Mouse (Mus musculus) v-Abl transformed pro-B cells (cell line): ENCODE data around the gene Kcnh6.
"Not testable (repeated sequence)": the region's sequence is repeated elsewhere in the genome, so short reads cannot be mapped to it uniquely, and the experiment has no call there.

Experiments
- in situ Hi-C, 2 experiments: fragments of 400-800 bp; cut with MboI; formaldehyde crosslinking; loops; one replicate each; pipeline ENCODE4 v1.15.1; 2025; ENCODE audit not compliant: unreplicated experiment in 2 of 2

Gene Kcnh6

GRCm38 (mm10) chr11:106012711-106013110 lies 4.8 kb downstream of the Kcnh6 start:
- in situ Hi-C loops: loop anchor here in 1 of 2 experiments (10.0 kb wide), 1 partner anchor 68 kb away; no protein-coding TSS in a partner anchor

GRCm38 (mm10) chr11:106013556-106014225 lies 5.8 kb downstream of the Kcnh6 start:
- in situ Hi-C loops: loop anchor here in 1 of 2 experiments (10.0 kb wide), 1 partner anchor 69 kb away; no protein-coding TSS in a partner anchor

DNA sequence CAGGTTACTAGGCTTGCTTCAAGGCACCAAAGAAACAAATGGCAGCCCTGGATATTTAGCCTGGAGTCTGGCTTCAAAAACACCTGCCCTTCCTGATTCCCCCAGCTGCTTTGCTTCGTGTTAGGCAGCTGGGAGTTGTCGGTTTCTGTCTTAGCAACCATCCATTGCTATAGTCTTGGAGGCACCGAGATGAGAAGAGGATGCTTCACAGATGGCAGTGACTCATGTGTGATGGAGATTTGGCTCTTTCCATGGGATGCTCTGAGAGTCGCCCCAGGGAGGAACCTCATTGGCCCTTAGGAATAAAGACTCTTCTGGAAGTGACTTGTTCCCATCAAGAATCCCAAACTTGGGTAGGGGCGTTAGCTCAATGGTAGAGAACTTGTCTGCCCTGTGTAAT lies 8.5 kb downstream of the Kcnh6 start:
- in situ Hi-C loops: loop anchor here in 1 of 2 experiments (10.0 kb wide), 1 partner anchor 72 kb away; no protein-coding TSS in a partner anchor

GRCm38 (mm10) chr11:106020051-106020763 lies 12.3 kb downstream of the Kcnh6 start:
- in situ Hi-C loops: no loop called here

GRCm38 (mm10) chr11:106025774-106026173 lies 17.9 kb downstream of the Kcnh6 start:
- in situ Hi-C loops: no loop called here

- in situ Hi-C loops: no loop called here
Observed at GRCm38 (mm10) chr11:106026465-106027151, 18.7 kb downstream of the Kcnh6 start.

- in situ Hi-C loops: no loop called here
Observed at GRCm38 (mm10) chr11:106027607-106028006, 19.7 kb downstream of the Kcnh6 start.

GRCm38 (mm10) chr11:106032074-106032473 lies 24.1 kb downstream of the Kcnh6 start:
- in situ Hi-C loops: not testable (repeated sequence)

DNA sequence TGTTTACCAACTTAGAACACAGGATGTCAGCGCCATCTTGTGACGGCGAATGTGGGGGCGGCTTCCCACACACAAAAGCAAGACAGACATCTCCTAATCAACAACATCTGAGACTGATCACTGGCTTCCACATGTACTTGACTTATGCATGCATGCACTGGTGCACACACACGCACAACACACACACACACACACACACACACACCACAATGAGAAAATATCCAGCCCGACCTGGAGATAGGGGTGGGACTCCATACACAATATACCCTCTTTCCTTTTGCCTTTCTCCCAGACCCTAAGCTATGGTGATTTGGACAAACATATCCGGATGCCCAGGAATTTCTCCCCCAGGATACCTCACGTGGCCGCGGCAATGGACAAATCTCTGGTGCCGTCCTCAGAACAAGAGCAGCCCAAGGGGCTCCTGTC lies 25.6 kb downstream of the Kcnh6 start:
- in situ Hi-C loops: no loop called here

GRCm38 (mm10) chr11:106034986-106035385 lies 27.1 kb downstream of the Kcnh6 start:
- in situ Hi-C loops: no loop called here

DNA sequence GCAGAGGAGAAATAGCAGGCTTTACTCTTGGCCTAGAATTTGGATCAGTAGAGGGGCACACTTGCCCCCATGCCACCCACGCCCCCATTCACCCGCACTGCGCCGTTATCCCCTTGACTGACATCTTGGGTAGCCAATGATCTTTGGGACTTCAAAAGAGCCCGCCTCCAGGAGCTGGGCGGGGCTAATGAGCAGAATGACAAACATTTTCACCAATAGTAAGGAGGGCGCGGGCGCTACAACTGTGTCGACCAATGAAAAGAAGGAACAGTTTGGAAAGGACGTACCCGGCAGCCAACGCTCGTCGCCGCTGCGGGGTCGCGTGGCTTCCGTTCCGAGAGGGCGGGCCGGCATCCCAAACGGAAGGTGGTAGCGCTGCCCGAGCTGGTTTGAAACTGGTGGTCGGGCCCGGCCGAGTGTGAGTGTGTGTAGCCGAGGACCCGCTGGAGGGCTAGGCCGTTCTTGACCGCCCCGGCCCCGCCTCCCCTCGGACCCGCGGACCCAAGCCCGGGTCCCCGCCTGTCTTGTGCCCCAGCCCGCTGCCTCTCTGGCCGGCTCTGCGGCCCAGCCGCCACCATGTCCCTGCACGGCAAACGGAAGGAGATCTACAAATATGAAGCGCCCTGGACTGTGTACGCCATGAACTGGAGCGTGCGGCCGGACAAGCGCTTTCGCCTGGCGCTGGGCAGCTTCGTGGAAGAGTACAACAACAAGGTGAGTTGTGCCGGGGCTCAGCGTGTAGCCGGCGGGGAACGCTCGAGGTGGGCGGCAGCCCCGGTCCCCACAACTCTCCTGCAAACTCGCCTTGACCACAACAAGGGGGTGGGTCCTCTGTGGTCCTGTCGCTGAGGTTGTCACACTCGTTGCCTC lies 28.9 kb downstream of the Kcnh6 start, which contains the start of gene Dcaf7:
Gene Dcaf7 (plus strand): TSS at position 325 of the 870 bp plus-strand sequence.
- in situ Hi-C loops: no loop called here

DNA sequence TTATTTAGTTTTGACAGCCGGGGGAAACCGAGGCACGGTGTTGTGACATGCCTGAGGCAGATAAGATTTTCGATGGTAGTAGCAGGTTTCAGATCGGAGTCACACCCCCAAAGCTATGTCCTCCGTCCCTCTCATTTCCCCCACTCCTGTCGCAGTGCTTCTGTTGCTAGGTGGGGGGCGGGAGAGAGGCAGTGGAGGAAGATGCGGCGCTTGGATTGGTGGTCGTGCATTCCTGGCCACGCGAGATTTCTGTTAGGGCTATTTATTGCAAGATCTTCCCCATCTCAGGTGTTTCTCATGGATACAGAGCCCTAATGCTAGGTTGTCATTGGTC lies 29.5 kb downstream of the Kcnh6 start:
- in situ Hi-C loops: no loop called here

GRCm38 (mm10) chr11:106044349-106044748 lies 36.4 kb downstream of the Kcnh6 start:
- in situ Hi-C loops: no loop called here

GRCm38 (mm10) chr11:106045256-106045655 lies 37.3 kb downstream of the Kcnh6 start:
- in situ Hi-C loops: no loop called here

DNA sequence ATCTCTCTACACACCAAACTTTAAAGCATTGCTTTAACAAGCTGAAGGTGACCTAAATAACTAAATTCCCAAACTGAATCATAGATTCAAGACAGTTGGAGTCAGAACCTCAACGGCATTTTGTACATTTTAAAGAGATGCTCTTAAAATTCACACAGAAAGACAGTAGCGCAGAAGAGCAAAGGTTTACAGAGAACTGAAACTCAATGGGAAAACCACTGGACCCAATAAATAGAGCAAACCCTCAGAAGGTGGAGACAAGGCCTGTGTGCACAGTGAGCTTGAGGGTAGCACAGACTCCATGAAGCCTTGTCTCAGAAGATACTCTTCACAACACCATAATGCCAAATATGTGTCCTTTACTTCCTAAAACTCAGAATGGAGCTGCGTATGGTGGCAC lies 37.9 kb downstream of the Kcnh6 start:
- in situ Hi-C loops: no loop called here

GRCm38 (mm10) chr11:106046584-106046983 lies 38.7 kb downstream of the Kcnh6 start:
- in situ Hi-C loops: no loop called here

- in situ Hi-C loops: no loop called here
Observed at GRCm38 (mm10) chr11:106053921-106054320, 46.0 kb downstream of the Kcnh6 start.

- in situ Hi-C loops: no loop called here
Observed at GRCm38 (mm10) chr11:106054600-106054999, 46.7 kb downstream of the Kcnh6 start.

DNA sequence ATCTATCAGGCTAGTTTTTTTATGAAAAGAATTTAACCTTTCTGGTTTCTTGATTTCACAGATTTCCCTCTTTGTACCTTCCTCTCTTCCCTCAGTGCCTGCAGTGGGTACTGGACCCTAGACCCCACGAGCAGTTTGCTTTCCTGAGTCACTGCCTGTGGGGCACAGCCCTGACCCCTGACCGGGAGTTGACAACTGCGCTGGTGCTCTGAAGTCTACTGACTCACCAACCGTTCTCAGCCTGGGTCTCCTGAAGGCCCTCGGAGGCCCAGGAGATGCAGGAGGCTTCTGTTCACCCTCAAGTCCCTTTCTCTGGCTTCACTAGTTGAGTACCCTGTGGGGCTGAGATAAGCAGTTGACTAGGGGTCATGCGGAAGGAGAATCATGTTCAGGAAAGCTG lies 47.4 kb downstream of the Kcnh6 start:
- in situ Hi-C loops: no loop called here

- in situ Hi-C loops: no loop called here
Observed at GRCm38 (mm10) chr11:106056819-106057491, 49.0 kb downstream of the Kcnh6 start.
